Mouse (Mus musculus): ENCODE measurements at regions not wholly inside any gene's neighbourhood (a gene's known extent, or its start where the extent isn't known, plus 50 kb on each side); places are given as distances from the start of the nearest gene placed in this dataset.

DNA sequence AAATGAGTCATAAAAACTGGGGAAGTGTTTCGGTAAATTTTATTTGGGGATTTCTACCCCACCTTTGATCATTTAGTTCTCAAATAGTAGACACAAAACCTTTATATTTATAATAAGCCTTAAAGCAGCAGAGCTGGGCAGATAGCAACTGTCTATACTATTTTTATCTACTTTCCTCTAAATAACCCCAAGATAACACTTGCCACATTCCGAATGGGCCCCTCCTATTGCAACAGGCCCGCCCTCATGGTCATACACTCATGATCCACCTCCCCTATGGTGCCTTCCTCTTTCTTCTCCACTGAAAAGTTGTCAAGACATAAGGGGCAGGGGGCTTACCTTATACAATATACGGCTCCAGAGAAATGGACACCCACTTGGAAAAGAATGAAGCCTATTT is 195.5 kb upstream of the Atp2b1 start:
- TF ChIP-seq EP300 (IDR thresholded peaks at IDR 0.05; ENCODE audit: low read depth) (no peak), CTCF (IDR thresholded peaks at IDR 0.05; ENCODE audit: low read depth) (no peak)

Data from heart, postnatal 0 days (tissue).